Mouse (Mus musculus) ES-E14 (cell line): ENCODE measurements around the gene Lrtm2. TPM values are rescaled to one million over a fixed set of nuclear protein-coding genes. Genes with fewer than 3 reads are reported as not detected.
"Not testable (repeated sequence)": the region's sequence is repeated elsewhere in the genome, so short reads cannot be mapped to it uniquely, and the experiment has no call there.

Experiments used
- DNase-seq: peaks from one replicate; pipeline ENCODE4 v3.0.0-alpha.2; 2013; ENCODE audit warnings: low read depth, low spot score
- H3K27ac ChIP-seq: 2 replicates; pipeline ENCODE4 v1.5.1; 2012; ENCODE audit warnings: low read depth, mild to moderate bottlenecking, low read length, moderate library complexity, mixed read lengths; ENCODE audit not compliant: poor library complexity, insufficient read depth, severe bottlenecking
- H3K36me3 ChIP-seq: 2 replicates; pipeline ENCODE4 v1.6.1; 2012; ENCODE audit warnings: mild to moderate bottlenecking, low read length, moderate library complexity, mixed read lengths; ENCODE audit not compliant: control insufficient read depth, poor library complexity, insufficient read depth, severe bottlenecking
- H3K4me1 ChIP-seq, 2 experiments: fragments of 150-350 bp in 1 of 2; sonication (generic) in 1 of 2; 2 replicates each; pipeline ENCODE4 v1.6.1; 2012; ENCODE audit warnings: low read length in 2 of 2, mild to moderate bottlenecking in 1 of 2, mixed read lengths in 1 of 2; ENCODE audit not compliant: control insufficient read depth in 2 of 2, insufficient read depth in 2 of 2, poor library complexity in 1 of 2
- H3K4me3 ChIP-seq, 2 experiments: fragments of 150-350 bp in 1 of 2; sonication (generic) in 1 of 2; 2 replicates each; pipeline ENCODE4 v1.5.1; 2012; ENCODE audit warnings: low read length in 2 of 2, low read depth in 1 of 2, mild to moderate bottlenecking in 1 of 2, mixed read lengths in 1 of 2; ENCODE audit not compliant: insufficient read depth in 1 of 2, poor library complexity in 1 of 2, severe bottlenecking in 1 of 2
- H3K9ac ChIP-seq: 2 replicates; pipeline ENCODE4 v1.6.1; 2012; ENCODE audit warnings: low read depth, mild to moderate bottlenecking, low read length, mixed read lengths; ENCODE audit not compliant: poor library complexity, insufficient read depth, severe bottlenecking
- H3K9me3 ChIP-seq: fragments of 150-350 bp; sonication (generic); 2 replicates; pipeline ENCODE4 v1.6.1; 2012; ENCODE audit warnings: low read depth, mild to moderate bottlenecking, low read length; ENCODE audit not compliant: control insufficient read depth, insufficient read depth
- CHD2 ChIP-seq: IDR thresholded peaks from 2 replicates; pipeline ENCODE4 v1.6.1; 2014; ENCODE audit warnings: mild to moderate bottlenecking, low read depth, low read length, inconsistent platforms
- HCFC1 ChIP-seq: IDR thresholded peaks from 2 replicates; pipeline ENCODE4 v1.6.1; 2012; ENCODE audit warnings: low read length, inconsistent platforms, borderline replicate concordance; ENCODE audit not compliant: insufficient read depth
- MAFK ChIP-seq: IDR thresholded peaks from 2 replicates; pipeline ENCODE4 v1.6.1; 2014; ENCODE audit warnings: mild to moderate bottlenecking, low read depth, low read length, inconsistent platforms; ENCODE audit not compliant: insufficient read depth
- ZC3H11A ChIP-seq: IDR thresholded peaks from 2 replicates; pipeline ENCODE4 v1.6.1; 2012; ENCODE audit warnings: low read depth, mild to moderate bottlenecking, inconsistent platforms, low read length, borderline replicate concordance
- ZNF384 ChIP-seq: IDR thresholded peaks from 2 replicates; pipeline ENCODE4 v1.6.1; 2012; ENCODE audit warnings: low read depth, low read length, inconsistent platforms
- in situ Hi-C, 2 experiments: fragments of 600-800 bp; cut with MboI; formaldehyde crosslinking; loops; one replicate each; pipeline ENCODE4 v1.15.1; 2025; ENCODE audit warnings: low sequenced_read_pairs in 2 of 2, inconsistent platforms in 1 of 2; ENCODE audit not compliant: unreplicated experiment in 2 of 2
- total RNA-seq: library from RNA; depleted of rRNA; stranded (reverse); fragments of 300-350 nt; gene quantifications from 2 replicates; pipeline ENCODE4 v1.2.3, GENCODE M21; 2012

Gene Lrtm2
- total RNA-seq, 1 experiment: 1.5 TPM

- H3K4me1 ChIP-seq: no peaks in the 10 kb centered on the region
- no peak for DNase-seq
- no peaks in the 10 kb centered on the region for H3K9me3 ChIP-seq
- H3K9ac ChIP-seq: no peak overlapping the region
- in situ Hi-C loops: no loop called here
- TF ChIP-seq MAFK (no peak), CHD2 (no peak), ZC3H11A (no peak)
- peaks cover 20% of the 10 kb centered on the region for H3K36me3 ChIP-seq
- no peak overlapping the region for H3K4me3 ChIP-seq
- no peak overlapping the region for H3K27ac ChIP-seq
Measured at GRCm38 (mm10) chr6:119360925-119361702, 30.5 kb upstream of the Lrtm2 start.

- H3K4me3 ChIP-seq, H3K9me3 ChIP-seq, DNase-seq, in situ Hi-C loops, H3K9ac ChIP-seq, H3K4me1 ChIP-seq, H3K27ac ChIP-seq: not testable (repeated sequence)
- peaks cover 24% of the 10 kb centered on the region for H3K36me3 ChIP-seq
Measured at GRCm38 (mm10) chr6:119360250-119360649, 29.7 kb upstream of the Lrtm2 start.

- no peaks in the 10 kb centered on the region for H3K4me1 ChIP-seq
- no peak for TF ChIP-seq HCFC1
- no peak for TF ChIP-seq MAFK
- TF ChIP-seq ZC3H11A: no peak
- TF ChIP-seq CHD2: no peak
- no peak for TF ChIP-seq ZNF384
- no peak overlapping the region for H3K27ac ChIP-seq
- no peaks in the 10 kb centered on the region for H3K9me3 ChIP-seq
- no peak overlapping the region for H3K4me3 ChIP-seq
- in situ Hi-C loops: no loop called here
- no peak for DNase-seq
- peaks cover 36% of the 10 kb centered on the region for H3K36me3 ChIP-seq
- no peak overlapping the region for H3K9ac ChIP-seq
Measured at GRCm38 (mm10) chr6:119358020-119358571, 27.5 kb upstream of the Lrtm2 start.

GRCm38 (mm10) chr6:119352501-119352900, 21.9 kb upstream of the Lrtm2 start:
- no peak for DNase-seq
- Histone ChIP-seq H3K4me3 (no peak overlapping the region), H3K4me1 (no peaks in the 10 kb centered on the region; a peak in 1 of 4 replicates), H3K27ac (no peak overlapping the region), H3K9me3 (no peaks in the 10 kb centered on the region), H3K36me3 (peaks cover 22% of the 10 kb centered on the region), H3K9ac (no peak overlapping the region)
- TF ChIP-seq HCFC1: no peak
- no peak for TF ChIP-seq MAFK
- TF ChIP-seq ZC3H11A: no peak
- no peak for TF ChIP-seq ZNF384
- TF ChIP-seq CHD2: no peak
- in situ Hi-C loops: no loop called here

- TF ChIP-seq ZNF384 (no peak), ZC3H11A (no peak), MAFK (no peak), CHD2 (no peak), HCFC1 (no peak)
Measured at GRCm38 (mm10) chr6:119351656-119352055, 21.1 kb upstream of the Lrtm2 start.

More at GRCm38 (mm10) chr6:119351656-119352055, 21.1 kb upstream of the Lrtm2 start:
- Histone ChIP-seq H3K27ac (no peak overlapping the region), H3K9me3 (no peaks in the 10 kb centered on the region), H3K4me1 (no peaks in the 10 kb centered on the region; a peak in 1 of 4 replicates), H3K4me3 (no peak overlapping the region), H3K9ac (no peak overlapping the region), H3K36me3 (peaks cover 18% of the 10 kb centered on the region)
- DNase-seq: no peak
- in situ Hi-C loops: no loop called here
